Mouse (Mus musculus): Measurements from ENCODE around the gene Iqsec2. TPM values are rescaled to one million over a fixed set of nuclear protein-coding genes. Genes with fewer than 3 reads are reported as not detected.

Gene Iqsec2
- total RNA-seq, 2 experiments from 2014 or later, result 149 to 161 TPM

DNA sequence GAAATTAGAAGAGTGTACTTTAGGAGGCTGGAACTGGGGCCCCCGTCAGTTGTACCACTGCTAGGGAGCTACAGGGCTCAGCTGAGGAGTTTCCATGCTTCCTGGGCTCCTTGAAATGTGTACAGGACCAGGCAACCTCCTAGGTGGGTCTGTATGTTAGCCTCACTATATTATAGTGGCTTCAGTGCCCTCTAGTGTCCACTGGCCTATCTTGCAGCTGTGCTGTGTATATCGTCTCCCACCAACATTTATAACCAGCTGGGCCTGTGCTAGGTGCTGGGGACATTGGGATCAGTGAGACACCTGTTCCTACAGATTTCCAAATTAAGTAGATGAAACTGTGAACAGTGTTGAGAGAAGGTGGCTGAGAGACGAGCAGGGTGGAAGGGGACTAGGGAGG, 31.2 kb downstream of the Iqsec2 start:
- intact Hi-C loops (cut with DNase I), result no loop called here
- peak in 1 of 2 experiments; percentile 47 for DNase-seq (ENCODE audit: low spot score in 2 of 2)

DNA sequence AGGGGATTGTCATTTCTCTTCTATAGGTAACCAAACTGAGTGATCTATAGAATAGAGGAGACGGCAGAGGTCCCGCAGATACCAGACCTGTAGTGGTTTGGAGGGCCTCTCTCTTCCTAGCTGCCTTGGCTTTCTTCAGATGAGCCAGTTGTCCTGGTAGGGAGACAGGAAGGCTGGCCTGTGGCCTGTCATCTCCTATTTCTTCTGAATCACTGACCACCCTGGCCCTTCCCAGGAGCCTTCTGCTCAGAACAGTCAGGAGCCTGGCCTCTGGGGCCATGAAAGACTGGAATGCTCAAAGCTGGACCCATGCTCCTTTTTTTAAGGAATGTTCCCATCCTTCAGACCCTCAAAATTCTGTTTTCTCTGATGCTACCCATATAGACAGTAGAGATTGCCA, 33.8 kb downstream of the Iqsec2 start:
- intact Hi-C loops (cut with DNase I), result no loop called here
- no peak for DNase-seq (ENCODE audit: low spot score in 2 of 2)

DNA sequence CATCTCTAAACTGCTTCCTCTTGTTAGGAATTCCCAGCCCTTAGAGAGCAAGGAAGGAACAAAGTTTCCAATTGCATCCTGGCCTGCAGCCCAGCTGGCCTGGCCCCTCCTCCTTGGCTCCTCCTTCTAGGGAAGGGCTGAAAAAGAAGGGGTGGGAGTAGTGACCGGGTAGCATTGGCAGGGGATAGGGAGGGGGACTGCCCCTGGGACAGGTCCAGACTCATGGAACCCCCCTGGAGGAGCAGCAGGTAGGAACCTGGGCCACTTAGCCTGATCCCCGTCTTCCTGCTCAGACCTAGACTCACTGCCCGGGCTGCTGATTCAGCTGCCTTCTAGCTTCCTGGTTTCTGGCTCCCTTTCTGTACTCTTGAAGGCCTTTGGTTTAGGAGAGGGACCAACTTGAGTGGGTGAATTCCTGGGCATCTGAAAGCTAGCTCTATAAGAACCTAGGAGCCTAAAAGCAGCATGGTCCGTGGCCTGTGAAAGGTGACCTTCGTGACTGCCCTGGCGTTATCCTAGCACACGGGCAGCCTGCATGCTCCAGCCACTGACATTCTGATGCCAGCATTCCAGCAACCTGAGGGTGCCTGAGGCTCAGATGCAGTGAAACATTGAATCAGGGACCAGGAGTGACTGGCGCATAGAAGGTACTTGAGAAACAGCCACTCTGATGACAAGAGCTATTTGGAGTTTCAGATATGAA, 34.9 kb downstream of the Iqsec2 start:
- intact Hi-C loops (cut with DNase I), result no loop called here
- no peak for DNase-seq (ENCODE audit: low spot score in 2 of 2)

DNA sequence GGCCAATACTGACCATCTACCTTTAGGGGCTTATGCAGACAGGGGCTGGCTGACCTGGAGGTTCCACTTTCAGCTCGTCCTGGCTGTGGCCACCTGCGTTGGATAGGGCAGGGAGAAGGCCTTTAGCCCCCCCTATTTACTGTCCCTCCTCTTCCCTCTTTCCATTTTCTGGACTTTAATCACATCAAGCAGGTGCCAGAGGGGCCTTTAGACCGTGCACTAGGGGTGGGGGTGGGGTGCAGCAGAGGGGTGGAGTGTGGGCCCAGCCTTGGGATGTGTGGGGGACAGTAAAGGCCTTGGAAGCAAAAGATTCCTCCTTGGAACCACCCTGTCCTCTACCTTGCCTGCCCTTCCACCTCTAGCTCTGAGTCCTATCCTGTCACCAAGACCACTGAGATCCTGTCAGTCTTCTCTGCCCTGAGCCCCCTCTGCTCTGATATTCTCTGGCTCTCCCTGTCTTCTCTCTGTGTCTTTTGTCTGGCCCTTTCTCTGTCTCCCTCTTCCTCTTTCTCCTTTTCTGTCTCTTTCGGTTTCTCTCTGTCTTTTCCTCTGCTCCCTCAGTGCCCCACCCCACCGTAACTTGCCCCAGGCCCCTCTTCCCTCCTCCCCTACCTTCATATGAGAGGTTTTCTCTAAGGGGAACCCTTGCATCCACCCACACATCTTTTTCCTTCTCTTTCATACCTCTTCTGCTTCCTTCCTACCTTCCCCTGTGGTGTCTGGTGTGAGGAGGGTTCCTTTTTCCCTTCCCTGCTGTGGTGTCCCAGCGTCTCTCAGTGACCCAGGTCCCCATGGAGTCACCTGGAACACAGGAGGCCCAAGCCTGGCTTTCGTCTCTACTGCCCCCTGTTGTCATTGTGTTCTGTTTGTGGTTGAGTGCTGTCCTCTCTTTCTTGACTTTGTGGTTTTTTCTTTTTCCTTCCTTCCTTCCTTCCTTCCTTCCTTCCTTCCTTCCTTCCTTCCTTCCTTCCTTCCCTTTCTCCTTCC, 35.9 kb downstream of the Iqsec2 start:
- DNase-seq (ENCODE audit: low spot score in 2 of 2), result no peak
- intact Hi-C loops (cut with DNase I), result no loop called here

DNA sequence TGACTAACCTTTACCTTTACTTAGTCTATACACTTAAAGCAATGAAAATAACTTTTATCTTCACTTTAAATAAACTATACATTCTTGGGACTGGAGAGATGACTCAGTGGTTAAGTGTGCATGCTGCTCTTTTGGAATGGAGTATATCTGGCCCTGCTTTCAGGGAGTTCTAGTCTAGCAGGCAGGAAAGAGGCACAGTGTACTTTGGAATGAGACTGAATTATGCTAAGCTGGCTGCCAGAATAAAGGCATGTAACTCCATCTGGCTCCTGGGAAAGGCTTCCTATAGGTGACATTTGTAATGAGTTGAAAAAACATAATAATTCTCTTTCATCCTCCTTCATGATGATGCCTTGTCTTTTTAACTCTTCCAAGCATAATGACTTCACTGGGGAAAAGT, 43.1 kb downstream of the Iqsec2 start:
- intact Hi-C loops (cut with DNase I), result no loop called here
- DNase-seq (ENCODE audit: low spot score in 2 of 2), result peak in 1 of 2 experiments; percentile 57

DNA sequence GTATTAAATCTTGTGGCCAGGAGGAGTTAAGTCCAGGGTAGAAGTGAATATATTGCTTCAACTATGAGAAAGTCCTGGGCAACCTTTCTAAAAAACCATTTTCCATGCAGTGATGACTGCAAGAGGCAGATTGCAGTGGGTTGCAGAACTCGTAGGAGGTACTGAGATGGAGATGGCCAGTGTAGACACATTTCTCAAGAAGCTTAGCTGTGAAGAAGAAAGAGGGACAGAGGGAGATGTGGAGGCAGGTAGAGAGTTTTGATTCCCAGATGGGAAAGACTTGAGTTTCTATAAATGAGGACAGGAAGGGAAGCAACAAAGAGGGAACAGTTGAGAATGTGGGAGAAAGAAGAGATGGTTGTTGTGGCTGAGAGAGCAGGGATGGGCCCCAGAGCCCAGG, 47.2 kb downstream of the Iqsec2 start:
- DNase-seq (ENCODE audit: low spot score in 2 of 2), result peak in 1 of 2 experiments; percentile 77
- intact Hi-C loops (cut with DNase I), result no loop called here

DNA sequence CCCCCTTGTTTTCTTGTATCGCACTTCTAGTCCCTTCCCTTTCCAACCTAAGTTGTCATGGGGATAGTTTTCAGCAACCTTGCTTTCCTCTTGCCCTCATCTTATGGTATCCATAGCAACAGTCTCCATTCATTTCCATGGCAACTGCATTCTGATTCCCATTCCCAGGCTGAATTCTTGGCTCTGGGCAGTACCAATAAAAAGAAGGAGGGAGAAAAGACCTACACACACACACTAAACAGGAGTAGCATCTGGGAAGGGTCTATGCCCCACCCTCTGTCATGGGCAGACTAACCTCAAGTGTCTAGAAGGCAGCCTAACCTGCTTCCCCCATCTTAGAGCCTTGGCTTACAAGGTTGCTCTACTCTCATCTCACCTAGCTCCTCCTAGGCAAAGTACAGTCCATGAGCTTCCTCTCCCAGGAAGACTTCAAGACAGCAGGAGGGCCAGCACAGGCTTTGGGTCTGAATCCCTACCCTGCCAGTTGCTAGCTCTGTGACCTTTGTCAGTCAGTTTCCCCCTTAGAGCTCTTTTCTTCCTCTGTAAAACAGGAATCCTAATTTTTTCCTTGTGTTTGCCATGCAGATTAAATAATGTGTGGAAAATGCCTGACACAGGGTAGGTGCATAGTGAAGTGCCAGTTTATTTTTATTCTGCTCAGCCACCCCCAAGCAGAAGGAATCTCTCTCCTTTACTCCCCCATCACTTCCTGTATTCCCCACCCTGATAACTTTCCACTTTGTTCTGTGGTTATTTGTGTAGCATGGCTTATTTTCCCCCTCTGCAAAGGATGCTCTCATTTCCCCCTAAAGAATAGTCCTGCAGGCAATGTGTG, 54.0 kb downstream of the Iqsec2 start:
- intact Hi-C loops (cut with DNase I), result no loop called here

DNA sequence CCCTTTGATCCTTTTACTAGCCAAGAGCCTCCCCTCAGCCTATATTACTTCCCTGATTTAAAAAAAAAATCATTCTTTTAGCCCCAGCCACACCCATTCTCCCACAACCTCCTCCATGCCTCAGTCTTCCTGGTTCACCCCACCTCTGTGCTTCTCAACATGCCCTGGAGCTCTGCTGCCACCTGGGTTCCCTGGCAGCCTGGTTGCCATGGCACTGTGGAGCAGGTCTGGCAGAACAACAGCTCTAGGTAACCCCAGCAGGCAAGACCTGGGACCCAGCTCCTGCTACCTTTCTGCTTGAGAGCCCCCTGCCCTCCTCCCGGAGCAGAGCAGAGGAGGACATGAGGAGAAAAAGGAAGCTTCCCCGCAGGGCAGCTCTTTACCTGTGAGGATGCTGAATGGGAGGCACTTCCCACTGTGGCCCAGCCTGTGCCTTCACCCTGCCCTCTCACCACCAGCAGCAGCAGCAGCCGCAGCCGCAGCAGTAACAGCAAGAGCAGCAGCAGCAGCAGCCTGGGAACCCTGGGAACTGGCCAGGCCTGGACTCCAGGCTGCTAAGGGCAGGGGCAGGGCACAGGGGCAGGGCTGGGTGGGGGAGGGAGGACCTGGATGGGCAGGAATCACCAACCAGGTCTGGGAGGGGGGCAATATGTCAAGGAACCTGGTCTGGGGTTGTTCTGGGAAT, 57.8 kb downstream of the Iqsec2 start:
- peak in 1 of 2 experiments; percentile 25 for DNase-seq (ENCODE audit: low spot score in 2 of 2)
- intact Hi-C loops (cut with DNase I), result no loop called here

More for the DNA sequence above, 54.0 kb downstream of the Iqsec2 start:
- peak in 1 of 2 experiments; percentile 49 for DNase-seq (ENCODE audit: low spot score in 2 of 2)

DNA sequence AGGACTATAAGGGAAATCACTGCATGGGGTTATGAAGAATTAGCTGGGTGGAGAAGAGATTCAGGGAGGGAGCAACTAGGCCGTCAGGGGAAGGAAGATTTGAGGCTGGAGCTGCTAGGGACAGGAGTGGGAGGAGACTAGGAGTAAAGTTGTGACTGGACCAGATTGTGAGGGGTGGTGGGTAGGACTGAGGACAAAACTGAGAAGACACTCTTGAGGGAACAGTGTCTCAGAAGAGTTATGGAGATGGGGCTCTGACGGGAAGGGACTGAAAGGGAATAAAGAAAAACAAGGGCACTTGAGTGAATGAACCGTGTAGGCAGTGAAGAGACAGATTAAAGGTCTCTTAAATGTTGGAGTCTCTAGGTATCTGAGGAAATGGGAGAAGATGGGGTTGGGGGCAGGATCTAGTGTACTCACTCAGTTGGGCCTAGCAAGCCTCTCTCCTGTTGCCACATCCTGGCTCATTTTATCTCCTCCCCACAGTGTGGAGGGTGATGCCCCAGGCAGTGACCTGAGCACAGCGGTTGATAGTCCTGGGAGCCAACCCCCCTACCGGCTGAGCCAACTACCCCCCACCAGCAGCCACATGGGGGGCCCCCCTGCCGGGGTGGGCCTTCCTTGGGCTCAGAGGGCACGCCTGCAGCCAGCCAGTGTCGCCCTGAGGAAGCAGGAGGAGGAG, 58.5 kb downstream of the Iqsec2 start:
- peak in 1 of 2 experiments; percentile 52 for DNase-seq (ENCODE audit: low spot score in 2 of 2)
- intact Hi-C loops (cut with DNase I), result no loop called here

DNA sequence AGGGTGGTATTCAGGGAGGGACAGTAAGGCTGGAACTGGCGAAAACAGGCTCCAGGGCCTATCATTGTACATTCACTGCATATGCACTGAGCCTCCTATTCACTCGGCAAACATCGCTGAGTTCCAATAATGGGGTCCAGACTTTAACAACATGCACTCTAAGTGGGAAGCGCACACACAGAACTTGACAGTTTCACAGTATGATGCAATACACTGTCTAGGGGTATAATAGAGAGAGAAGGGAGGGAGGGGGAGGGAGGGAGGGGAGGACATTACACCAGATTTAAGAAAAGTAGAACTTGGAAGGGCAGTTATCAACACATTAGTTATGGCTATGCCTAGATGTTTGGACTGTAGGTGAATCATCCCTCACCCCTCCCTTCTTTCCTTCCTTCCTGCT, 59.2 kb downstream of the Iqsec2 start:
- no peak for DNase-seq (ENCODE audit: low spot score in 2 of 2)

DNA sequence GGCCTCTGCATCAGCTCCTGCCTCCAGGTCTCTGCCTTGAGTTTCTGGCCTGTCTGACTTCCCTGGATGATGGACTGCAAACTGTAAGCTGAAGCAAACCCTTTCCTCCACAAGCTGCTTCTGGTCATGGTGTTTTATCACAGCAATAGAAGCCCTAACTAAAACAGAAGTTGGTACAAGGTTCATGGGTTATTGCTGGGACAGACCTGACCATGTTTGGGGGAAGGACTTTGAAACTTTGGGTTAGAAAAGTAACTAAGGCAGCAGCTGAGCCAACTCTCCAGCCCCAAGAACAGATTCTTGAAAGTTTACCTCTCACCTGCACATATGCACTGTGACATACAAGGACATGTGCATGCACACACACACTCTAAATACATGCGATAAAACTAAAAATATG, 61.4 kb downstream of the Iqsec2 start:
- intact Hi-C loops (cut with DNase I), result no loop called here

More for the DNA sequence above, 59.2 kb downstream of the Iqsec2 start:
- intact Hi-C loops (cut with DNase I), result no loop called here

DNA sequence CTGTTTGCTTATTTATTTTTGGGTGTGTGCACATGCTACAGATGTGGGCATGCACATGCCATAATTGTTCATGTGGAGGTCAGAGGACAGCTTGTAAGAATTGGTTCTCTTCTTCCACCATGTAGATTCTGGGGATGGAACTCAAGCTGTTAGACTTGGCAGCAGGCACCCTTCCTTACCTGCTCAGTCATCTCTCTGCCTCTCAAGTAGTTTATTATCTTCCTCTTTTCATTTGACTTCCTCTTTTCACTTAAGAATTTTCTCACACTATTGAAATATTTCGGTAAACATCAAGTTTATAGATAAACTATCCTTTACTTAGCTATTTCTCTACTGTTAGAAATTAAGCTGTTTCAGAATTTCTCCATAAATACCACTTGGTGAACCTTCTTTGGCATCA, 70.6 kb downstream of the Iqsec2 start:
- intact Hi-C loops (cut with DNase I), result no loop called here
- no peak for DNase-seq (ENCODE audit: low spot score in 2 of 2)

More for the DNA sequence above, 61.4 kb downstream of the Iqsec2 start:
- DNase-seq (ENCODE audit: low spot score in 2 of 2), result no peak

DNA sequence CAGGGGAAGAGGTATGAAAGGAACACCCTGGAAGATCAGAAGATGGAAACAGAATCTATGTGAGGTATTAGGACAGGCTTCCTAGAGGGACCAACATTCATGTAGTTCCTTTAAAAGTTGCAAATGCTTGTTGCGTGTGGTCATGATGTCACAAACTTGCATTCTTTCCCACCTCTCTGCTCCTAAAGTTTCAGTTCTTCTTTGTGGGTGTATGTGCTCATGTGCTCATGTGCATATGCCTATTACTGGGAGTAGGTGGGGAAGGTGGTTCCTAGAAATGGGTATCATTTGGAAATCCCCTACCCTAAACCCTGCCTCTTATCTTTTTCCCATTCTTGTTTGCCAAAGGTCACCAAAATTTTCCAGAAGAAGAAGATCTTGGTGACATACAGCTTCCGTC, 74.5 kb downstream of the Iqsec2 start:
- intact Hi-C loops (cut with DNase I), result no loop called here

DNA sequence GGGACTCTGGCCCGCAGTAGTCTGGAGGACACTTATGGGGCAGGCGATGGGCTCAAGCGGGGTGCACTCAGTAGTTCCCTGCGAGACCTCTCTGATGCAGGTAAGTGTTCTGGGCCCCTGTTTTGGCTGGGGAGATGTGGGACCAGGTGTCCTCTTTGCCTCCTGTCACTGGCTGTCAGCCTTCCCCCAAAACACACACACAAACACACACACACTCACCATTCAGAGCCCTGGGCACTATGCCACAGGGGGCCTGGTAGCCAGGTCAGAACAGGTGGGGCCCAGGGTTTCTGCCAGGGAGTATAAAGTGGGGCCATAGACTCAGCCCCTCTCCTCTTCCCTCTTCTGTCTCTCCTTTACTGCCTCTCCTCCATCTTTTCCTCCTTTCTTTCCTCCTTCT, 77.7 kb downstream of the Iqsec2 start:
- intact Hi-C loops (cut with DNase I), result no loop called here
- no peak for DNase-seq (ENCODE audit: low spot score in 2 of 2)

More for the DNA sequence above, 74.5 kb downstream of the Iqsec2 start:
- DNase-seq (ENCODE audit: low spot score in 2 of 2), result no peak

DNA sequence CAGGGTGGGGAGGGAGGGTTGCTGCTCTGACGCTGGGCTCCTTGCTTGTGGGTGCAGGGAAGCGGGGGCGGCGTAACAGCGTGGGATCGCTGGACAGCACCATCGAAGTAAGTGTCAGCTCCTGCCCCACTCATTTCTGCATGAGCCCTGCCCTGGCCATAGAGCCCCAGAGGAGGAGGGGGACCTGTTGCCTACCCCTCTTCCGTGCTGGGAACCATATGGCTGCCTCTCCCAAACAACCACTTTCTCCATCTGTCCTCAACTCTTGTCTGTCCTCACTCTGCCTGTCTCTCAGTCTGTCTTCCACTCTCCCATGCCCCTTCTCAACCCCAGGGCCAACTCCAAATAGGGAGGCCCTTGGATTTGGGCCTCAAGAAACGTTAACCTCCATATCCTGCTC, 78.2 kb downstream of the Iqsec2 start:
- no peak for DNase-seq (ENCODE audit: low spot score in 2 of 2)
- intact Hi-C loops (cut with DNase I), result no loop called here

DNA sequence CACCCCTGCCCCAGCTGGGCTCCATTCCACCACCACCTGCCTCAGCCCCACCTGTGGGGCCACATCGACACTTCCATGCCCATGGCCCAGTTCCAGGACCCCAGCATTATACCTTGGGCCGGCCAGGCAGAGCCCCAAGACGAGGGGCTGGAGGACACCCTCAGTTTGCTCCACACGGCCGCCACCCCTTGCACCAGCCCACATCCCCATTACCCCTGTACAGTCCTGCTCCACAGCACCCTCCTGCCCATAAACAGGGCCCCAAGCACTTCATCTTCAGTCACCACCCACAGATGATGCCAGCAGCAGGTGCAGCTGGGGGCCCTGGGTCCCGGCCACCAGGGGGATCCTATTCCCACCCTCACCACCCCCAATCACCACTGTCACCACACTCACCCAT, 79.2 kb downstream of the Iqsec2 start:
- no peak for DNase-seq (ENCODE audit: low spot score in 2 of 2)
- intact Hi-C loops (cut with DNase I), result no loop called here

DNA sequence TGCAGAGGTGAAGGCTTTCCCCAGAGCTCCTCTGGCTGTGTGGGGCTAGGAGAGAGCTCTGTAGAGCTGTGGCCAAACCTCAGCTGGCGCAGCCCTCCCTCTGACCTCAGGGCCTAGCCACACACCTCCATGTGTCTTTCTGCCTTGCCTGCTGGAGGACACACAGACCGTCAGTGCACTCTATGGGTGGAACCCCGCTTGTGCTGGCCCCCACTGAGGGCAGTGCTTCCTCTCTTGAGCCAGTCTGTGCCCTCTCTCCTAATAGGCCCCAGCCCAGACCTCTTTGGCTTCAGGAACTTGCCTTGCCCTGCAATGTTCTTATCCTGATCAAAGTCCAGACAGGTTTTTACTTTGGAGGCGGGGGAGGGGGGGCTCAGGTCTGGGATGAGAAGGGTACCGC, 80.2 kb downstream of the Iqsec2 start:
- intact Hi-C loops (cut with DNase I), result no loop called here
- DNase-seq (ENCODE audit: low spot score in 2 of 2), result no peak

All from left cerebral cortex, postnatal 25 days (tissue).